Mouse (Mus musculus) embryonic fibroblast, embryonic 13.5 days (primary cell): ENCODE measurements around the gene Edrf1.

Source experiments
- CTCF ChIP-seq: IDR thresholded peaks from 2 replicates; pipeline ENCODE4 v1.5.1; 2011; ENCODE audit warnings: mild to moderate bottlenecking, control low read depth, low read length, moderate library complexity, borderline replicate concordance; ENCODE audit not compliant: insufficient read depth
- POLR2A ChIP-seq: IDR thresholded peaks from 2 replicates; pipeline ENCODE4 v1.6.1; 2011; ENCODE audit warnings: low read depth, mild to moderate bottlenecking, control low read depth, low read length, moderate library complexity

- TF ChIP-seq CTCF (no peak), POLR2A (no peak)
Measured at GRCm38 (mm10) chr7:133718580-133718979, 81.2 kb downstream of the Edrf1 start.
